Mouse (Mus musculus) activated CD4-positive, CD25-positive, alpha-beta regulatory T cell, adult 4 months (primary cell): ENCODE data around the gene Neurl3. TPM values are rescaled to one million over a fixed set of nuclear protein-coding genes. Genes with fewer than 3 reads are reported as not detected.

Source experiments
- polyA plus RNA-seq, 2 experiments: library from polyadenylated mRNA; unstranded; fragments of 100-300 nt; shearing (Covaris generic); gene quantifications; one replicate each; pipeline ENCODE4 v1.2.1; 2017

The Neurl3 gene
- polyA plus RNA-seq, 2 experiments from 2014 or later, result 62.2 to 87.1 TPM

Other genes with a start within 250 kb of the Neurl3 start
- 1 to 10 TPM; 2.8 to 3.8 TPM for gene Hs6st1, start 206.3 kb downstream of the Neurl3 start, polyA plus RNA-seq
- gene Uggt1, start 30.0 kb downstream of the Neurl3 start, polyA plus RNA-seq, result 10 to 100 TPM; 19.1 to 22.8 TPM
- gene Arid5a, start 33.1 kb upstream of the Neurl3 start, polyA plus RNA-seq, result 10 to 100 TPM; 74.3 to 91.9 TPM
- gene Kansl3, start 94.5 kb upstream of the Neurl3 start, polyA plus RNA-seq, result 10 to 100 TPM; 43.4 to 44.7 TPM
- under 1 TPM in 1 of 2 experiments, not detected in 1; 0.42 TPM for gene Fer1l5, start 97.6 kb upstream of the Neurl3 start, polyA plus RNA-seq
- gene Lman2l, start 170.6 kb upstream of the Neurl3 start, polyA plus RNA-seq, result 10 to 100 TPM in 1 of 2 experiments, 1 to 10 TPM in 1; 9.1 to 13.3 TPM
- 10 to 100 TPM in 1 of 2 experiments, 1 to 10 TPM in 1; 9.0 to 10.4 TPM for gene Cnnm4, start 196.9 kb upstream of the Neurl3 start, polyA plus RNA-seq
- 1 to 10 TPM; 4.0 to 5.5 TPM for gene Cnnm3, start 237.2 kb upstream of the Neurl3 start, polyA plus RNA-seq